Mouse (Mus musculus): ENCODE results near the gene B3gnt9. TPM values are rescaled to one million over a fixed set of nuclear protein-coding genes. Genes with fewer than 3 reads are reported as not detected.

The B3gnt9 gene
- polyA plus RNA-seq, 1 experiment from 2014 or later, result 3.8 TPM

GRCm38 (mm10) chr8:105231503-105232320 is 23.2 kb downstream of the B3gnt9 start:
- Histone ChIP-seq H3K9ac (replicated peaks; ENCODE audit: low read depth, low read length) (no peak overlapping the region), H3K36me3 (ENCODE audit: control insufficient read depth, insufficient read depth) (0 out of 2 replicates have a peak, but pooled peaks cover 3% of the 10 kb centered on the region), H3K4me2 (ENCODE audit: low read length) (no peak overlapping the region), H3K4me1 (replicated peaks; ENCODE audit: control insufficient read depth, insufficient read depth, low read length) (no peaks in the 10 kb centered on the region), H3K4me3 (replicated peaks; ENCODE audit: low read length) (no peak overlapping the region), H3K9me3 (ENCODE audit: control insufficient read depth, low read length) (no peaks in the 10 kb centered on the region), H3K27me3 (replicated peaks; ENCODE audit: control insufficient read depth, insufficient read depth, low read length) (no peaks in the 10 kb centered on the region), H3K27ac (ENCODE audit: low read length) (no peak overlapping the region)
- ATAC-seq, result no peak
- WGBS, result 88% methylated on average over 12 of the region's 12 CpGs

- Histone ChIP-seq H3K4me2 (ENCODE audit: low read length) (peak overlapping the region; percentile 90), H3K4me1 (replicated peaks; ENCODE audit: control insufficient read depth, insufficient read depth, low read length) (peaks cover 17% of the 10 kb centered on the region), H3K9me3 (ENCODE audit: control insufficient read depth, low read length) (no peaks in the 10 kb centered on the region), H3K27ac (ENCODE audit: low read length) (no peak overlapping the region), H3K36me3 (ENCODE audit: control insufficient read depth, insufficient read depth) (no peaks in the 10 kb centered on the region), H3K9ac (replicated peaks; ENCODE audit: low read depth, low read length) (peak overlapping the region; percentile 77), H3K27me3 (replicated peaks; ENCODE audit: control insufficient read depth, insufficient read depth, low read length) (no peaks in the 10 kb centered on the region), H3K4me3 (replicated peaks; ENCODE audit: low read length) (peak overlapping the region; percentile 66)
- ATAC-seq, result no peak
- WGBS, result 38% methylated on average over 6 of the region's 6 CpGs
Observed at GRCm38 (mm10) chr8:105225917-105226316, 29.0 kb downstream of the B3gnt9 start.

GRCm38 (mm10) chr8:105225272-105225593 is 29.7 kb downstream of the B3gnt9 start:
- H3K4me1 ChIP-seq (replicated peaks; ENCODE audit: control insufficient read depth, insufficient read depth, low read length), result peaks cover 17% of the 10 kb centered on the region
- H3K4me2 ChIP-seq (ENCODE audit: low read length), result peak overlapping the region; percentile 90
- WGBS, result under 1% methylated on average over 27 of the region's 27 CpGs
- peak overlapping the region; percentile 66 for H3K4me3 ChIP-seq (replicated peaks; ENCODE audit: low read length)
- no peaks in the 10 kb centered on the region for H3K36me3 ChIP-seq (ENCODE audit: control insufficient read depth, insufficient read depth)
- no peaks in the 10 kb centered on the region for H3K27me3 ChIP-seq (replicated peaks; ENCODE audit: control insufficient read depth, insufficient read depth, low read length)
- peak overlapping the region; percentile 77 for H3K9ac ChIP-seq (replicated peaks; ENCODE audit: low read depth, low read length)
- no peak; the same call in 1 of the 2 replicates for ATAC-seq
- H3K9me3 ChIP-seq (ENCODE audit: control insufficient read depth, low read length), result no peaks in the 10 kb centered on the region
- peak overlapping the region; percentile 37 for H3K27ac ChIP-seq (ENCODE audit: low read length)

- 1% methylated on average over 34 of the region's 34 CpGs for WGBS
- peak within 1 kb of the TSS; percentile 39 for H3K27ac ChIP-seq (ENCODE audit: low read length)
- no peaks in the 10 kb centered on the region for H3K36me3 ChIP-seq (ENCODE audit: control insufficient read depth, insufficient read depth)
- no peaks in the 10 kb centered on the region for H3K9me3 ChIP-seq (ENCODE audit: control insufficient read depth, low read length)
- no peaks in the 10 kb centered on the region for H3K27me3 ChIP-seq (replicated peaks; ENCODE audit: control insufficient read depth, insufficient read depth, low read length)
- peak within 1 kb of the TSS; percentile 77 for H3K9ac ChIP-seq (replicated peaks; ENCODE audit: low read depth, low read length)
- peak; percentile 95 for ATAC-seq
- H3K4me1 ChIP-seq (replicated peaks; ENCODE audit: control insufficient read depth, insufficient read depth, low read length), result peaks cover 17% of the 10 kb centered on the region
- H3K4me3 ChIP-seq (replicated peaks; ENCODE audit: low read length), result peak within 1 kb of the TSS; percentile 66
- peak within 1 kb of the TSS; percentile 90 for H3K4me2 ChIP-seq (ENCODE audit: low read length)
Observed at GRCm38 (mm10) chr8:105224413-105225271, 30.3 kb downstream of the B3gnt9 start, which contains the start of gene D230025D16Rik. TSS of gene D230025D16Rik (plus strand) at chr8:105225145.

GRCm38 (mm10) chr8:105223850-105224249 is 31.1 kb downstream of the B3gnt9 start:
- Histone ChIP-seq H3K4me1 (replicated peaks; ENCODE audit: control insufficient read depth, insufficient read depth, low read length) (peaks cover 17% of the 10 kb centered on the region), H3K4me2 (ENCODE audit: low read length) (no peak overlapping the region), H3K27me3 (replicated peaks; ENCODE audit: control insufficient read depth, insufficient read depth, low read length) (no peaks in the 10 kb centered on the region), H3K36me3 (ENCODE audit: control insufficient read depth, insufficient read depth) (no peaks in the 10 kb centered on the region), H3K4me3 (replicated peaks; ENCODE audit: low read length) (no peak overlapping the region), H3K9me3 (ENCODE audit: control insufficient read depth, low read length) (no peaks in the 10 kb centered on the region), H3K27ac (ENCODE audit: low read length) (no peak overlapping the region), H3K9ac (replicated peaks; ENCODE audit: low read depth, low read length) (no peak overlapping the region)
- ATAC-seq, result no peak
- WGBS, result 79% methylated on average over 7 of the region's 7 CpGs

- no peak overlapping the region for H3K27ac ChIP-seq (ENCODE audit: low read length)
- H3K4me1 ChIP-seq (replicated peaks; ENCODE audit: control insufficient read depth, insufficient read depth, low read length), result no peaks in the 10 kb centered on the region
- peak; percentile 36; the same call in 1 of the 2 replicates for ATAC-seq
- no peak overlapping the region for H3K4me3 ChIP-seq (replicated peaks; ENCODE audit: low read length)
- H3K4me2 ChIP-seq (ENCODE audit: low read length), result no peak overlapping the region
- 83% methylated on average over 5 of the region's 5 CpGs for WGBS
- H3K27me3 ChIP-seq (replicated peaks; ENCODE audit: control insufficient read depth, insufficient read depth, low read length), result no peaks in the 10 kb centered on the region
- no peak overlapping the region for H3K9ac ChIP-seq (replicated peaks; ENCODE audit: low read depth, low read length)
- no peaks in the 10 kb centered on the region for H3K36me3 ChIP-seq (ENCODE audit: control insufficient read depth, insufficient read depth)
- H3K9me3 ChIP-seq (ENCODE audit: control insufficient read depth, low read length), result no peaks in the 10 kb centered on the region
Observed at GRCm38 (mm10) chr8:105217926-105218522, 36.9 kb downstream of the B3gnt9 start.

GRCm38 (mm10) chr8:105214104-105214503 is 40.8 kb downstream of the B3gnt9 start:
- H3K9ac ChIP-seq (replicated peaks; ENCODE audit: low read depth, low read length), result no peak overlapping the region
- ATAC-seq, result no peak
- no peak overlapping the region for H3K4me3 ChIP-seq (replicated peaks; ENCODE audit: low read length)
- no peaks in the 10 kb centered on the region for H3K27me3 ChIP-seq (replicated peaks; ENCODE audit: control insufficient read depth, insufficient read depth, low read length)
- H3K27ac ChIP-seq (ENCODE audit: low read length), result no peak overlapping the region
- no peaks in the 10 kb centered on the region for H3K36me3 ChIP-seq (ENCODE audit: control insufficient read depth, insufficient read depth)
- WGBS, result 90% methylated on average over 5 of the region's 5 CpGs
- H3K4me2 ChIP-seq (ENCODE audit: low read length), result no peak overlapping the region
- H3K9me3 ChIP-seq (ENCODE audit: control insufficient read depth, low read length), result no peaks in the 10 kb centered on the region
- H3K4me1 ChIP-seq (replicated peaks; ENCODE audit: control insufficient read depth, insufficient read depth, low read length), result no peaks in the 10 kb centered on the region

GRCm38 (mm10) chr8:105209153-105210110 is 45.5 kb downstream of the B3gnt9 start:
- Histone ChIP-seq H3K36me3 (ENCODE audit: control insufficient read depth, insufficient read depth) (no peaks in the 10 kb centered on the region), H3K9ac (replicated peaks; ENCODE audit: low read depth, low read length) (no peak overlapping the region), H3K9me3 (ENCODE audit: control insufficient read depth, low read length) (no peaks in the 10 kb centered on the region), H3K27ac (ENCODE audit: low read length) (no peak overlapping the region), H3K4me1 (replicated peaks; ENCODE audit: control insufficient read depth, insufficient read depth, low read length) (no peaks in the 10 kb centered on the region), H3K4me2 (ENCODE audit: low read length) (no peak overlapping the region), H3K4me3 (replicated peaks; ENCODE audit: low read length) (no peak overlapping the region), H3K27me3 (replicated peaks; ENCODE audit: control insufficient read depth, insufficient read depth, low read length) (no peaks in the 10 kb centered on the region)
- 39% methylated on average over 1 of the region's 1 CpGs for WGBS
- ATAC-seq, result no peak
